Mouse (Mus musculus): Measurements from ENCODE around the gene Hecw2. TPM values are rescaled to one million over a fixed set of nuclear protein-coding genes. Genes with fewer than 3 reads are reported as not detected.

The Hecw2 gene
- total RNA-seq, 2 experiments from 2014 or later: 19.1 to 27.3 TPM

DNA sequence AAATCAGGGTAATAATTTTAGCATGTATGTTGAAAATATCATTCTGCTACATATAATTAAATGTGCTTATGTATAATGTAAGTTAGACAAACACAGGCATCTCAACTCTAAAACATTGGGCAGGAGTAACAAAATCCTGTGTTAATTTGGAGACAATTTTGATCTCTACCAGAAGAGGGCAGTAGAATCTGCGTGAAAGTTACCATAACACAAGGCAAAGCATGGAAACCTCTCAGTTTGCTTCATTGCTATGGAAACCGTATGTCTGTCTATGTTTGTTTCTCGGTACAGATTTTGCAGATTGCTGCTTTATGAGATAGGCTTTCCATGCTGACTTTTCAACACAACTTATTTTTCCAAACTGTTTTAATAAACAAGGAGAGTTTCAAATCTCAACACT, 285.9 kb downstream of the Hecw2 start:
- no peak for DNase-seq (ENCODE audit: extremely low spot score in 1 of 2, low spot score in 1 of 2)

DNA sequence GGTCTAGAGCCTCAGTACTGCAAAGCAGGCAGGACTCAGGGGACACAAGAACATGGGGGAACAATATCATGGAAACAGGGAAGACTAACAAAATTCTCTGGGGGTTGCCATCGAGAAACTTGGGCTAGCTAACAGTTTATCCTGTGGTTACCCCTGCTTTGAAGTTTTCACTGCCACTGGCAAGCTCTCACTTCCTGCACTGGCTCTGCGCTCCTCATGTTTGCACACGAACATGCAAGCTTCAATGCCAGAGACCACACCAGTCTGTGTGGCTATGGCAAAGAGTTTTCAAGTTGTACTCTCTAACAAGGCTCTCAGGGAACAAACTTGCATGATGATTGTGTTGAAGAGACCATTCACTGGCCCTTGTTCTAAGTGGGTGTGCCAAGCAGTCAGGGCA, 288.8 kb downstream of the Hecw2 start:
- no peak for DNase-seq (ENCODE audit: extremely low spot score in 1 of 2, low spot score in 1 of 2)

DNA sequence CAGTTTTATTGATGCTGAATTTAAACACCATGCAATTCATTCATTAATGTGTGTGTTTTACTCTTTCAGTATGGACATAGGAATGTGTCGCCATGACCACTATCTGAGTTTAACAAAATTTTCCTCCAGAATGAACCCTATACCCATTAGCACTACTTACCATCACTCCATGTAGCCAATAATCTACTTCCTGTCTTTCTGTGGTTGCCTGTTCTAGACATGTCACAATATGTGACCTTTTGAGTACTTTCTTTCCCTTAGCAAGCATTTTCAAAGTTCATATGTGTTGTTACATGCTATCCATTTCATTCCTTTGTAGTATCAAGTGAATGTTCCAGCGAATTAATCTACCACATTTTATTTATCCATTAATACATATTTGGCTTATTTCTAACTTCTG, 294.6 kb downstream of the Hecw2 start:
- DNase-seq (ENCODE audit: extremely low spot score in 1 of 2, low spot score in 1 of 2): no peak

DNA sequence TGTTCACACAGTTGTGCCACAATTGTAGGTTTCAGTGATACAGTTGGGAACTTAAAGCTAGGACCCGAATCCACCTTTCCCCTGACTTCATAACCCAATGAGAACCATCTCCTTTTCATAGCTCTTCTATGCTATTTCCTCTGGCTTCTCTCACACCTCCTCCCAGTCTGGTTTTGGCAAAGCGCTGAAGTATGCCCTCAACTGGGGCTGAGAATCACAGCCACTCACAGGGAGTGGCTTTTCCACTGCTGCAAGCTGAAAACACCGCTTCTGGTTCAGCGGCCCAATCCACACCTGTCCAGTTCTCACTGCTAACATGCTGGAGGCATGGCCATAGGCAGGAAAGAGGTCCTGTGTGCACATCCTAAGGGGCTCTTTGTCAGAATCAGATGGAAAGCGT, 300.7 kb downstream of the Hecw2 start:
- no peak for DNase-seq (ENCODE audit: extremely low spot score in 1 of 2, low spot score in 1 of 2)

DNA sequence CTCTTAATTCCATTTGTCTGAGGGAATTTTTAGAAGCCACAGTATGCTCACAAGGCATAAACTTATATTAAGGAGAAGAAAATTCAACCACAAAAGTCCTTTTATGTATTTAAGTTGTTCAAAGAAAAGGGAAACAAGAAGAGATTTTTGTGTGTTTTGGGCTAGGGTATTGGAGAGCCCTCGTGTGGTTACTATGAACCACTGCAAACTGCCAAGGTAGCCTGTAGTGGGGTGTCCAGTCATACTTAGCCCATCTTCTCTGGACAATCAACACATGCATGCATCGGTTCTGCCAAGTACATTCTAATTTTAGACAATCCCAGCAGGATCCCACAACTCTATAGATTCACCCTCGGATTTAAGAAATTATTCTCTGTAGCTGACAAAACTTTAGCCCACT, 304.6 kb downstream of the Hecw2 start:
- DNase-seq (ENCODE audit: extremely low spot score in 1 of 2, low spot score in 1 of 2): no peak

DNA sequence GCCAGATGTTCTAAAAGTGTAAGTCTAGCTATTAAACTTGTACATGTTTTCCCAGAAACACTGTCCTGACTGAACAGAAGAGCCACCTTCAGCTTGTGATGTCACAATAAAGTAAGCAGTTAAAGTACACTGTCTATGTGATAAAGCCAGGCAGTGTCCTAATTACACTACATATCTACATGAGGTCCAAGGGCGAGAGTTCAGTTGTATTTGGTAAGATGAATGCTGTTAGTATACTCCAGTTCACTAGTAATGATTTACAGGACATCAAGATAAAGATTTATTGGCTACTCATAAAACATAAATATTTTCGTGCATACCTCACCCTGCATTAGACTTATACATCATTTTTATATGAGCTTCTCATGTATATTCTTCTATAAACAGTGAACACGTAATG, 305.2 kb downstream of the Hecw2 start:
- no peak for DNase-seq (ENCODE audit: extremely low spot score in 1 of 2, low spot score in 1 of 2)

DNA sequence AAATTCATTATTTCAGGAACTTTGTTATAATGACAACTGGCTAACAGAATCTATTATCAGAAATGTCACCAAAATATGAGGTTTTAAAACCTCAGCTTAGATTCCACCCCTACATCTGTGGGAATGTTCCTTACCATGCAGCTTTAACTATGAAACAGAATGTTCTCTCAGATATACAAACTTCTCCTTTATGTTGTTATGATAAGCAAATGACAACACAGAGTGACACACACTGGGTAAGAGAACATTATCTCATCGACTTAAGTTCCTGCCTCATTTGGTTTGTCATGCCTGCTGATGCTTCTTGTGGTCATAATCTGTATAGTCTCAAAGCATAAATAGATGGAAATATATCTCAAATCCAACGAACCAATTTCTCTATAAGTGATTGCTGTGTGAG, 312.5 kb downstream of the Hecw2 start:
- DNase-seq (ENCODE audit: extremely low spot score in 1 of 2, low spot score in 1 of 2): no peak

DNA sequence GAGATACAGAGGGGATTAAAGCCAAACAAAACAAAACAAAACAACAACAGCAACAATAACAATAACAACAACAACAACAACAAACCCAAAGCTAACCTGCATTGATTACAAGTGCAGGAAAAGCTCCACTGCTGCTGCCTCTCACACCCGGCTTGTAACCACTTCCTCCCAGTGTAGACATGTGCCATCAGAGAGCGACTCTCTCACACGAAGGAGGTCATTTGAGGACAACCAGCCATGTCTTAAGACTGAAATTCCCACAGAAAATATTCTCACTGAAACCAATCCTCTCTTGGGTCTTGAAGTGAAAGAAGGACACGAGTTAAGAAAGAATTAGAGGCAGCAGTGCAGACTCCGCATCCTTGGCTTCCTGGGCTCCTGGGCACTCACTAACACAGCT, 319.0 kb downstream of the Hecw2 start:
- DNase-seq (ENCODE audit: extremely low spot score in 1 of 2, low spot score in 1 of 2): no peak

DNA sequence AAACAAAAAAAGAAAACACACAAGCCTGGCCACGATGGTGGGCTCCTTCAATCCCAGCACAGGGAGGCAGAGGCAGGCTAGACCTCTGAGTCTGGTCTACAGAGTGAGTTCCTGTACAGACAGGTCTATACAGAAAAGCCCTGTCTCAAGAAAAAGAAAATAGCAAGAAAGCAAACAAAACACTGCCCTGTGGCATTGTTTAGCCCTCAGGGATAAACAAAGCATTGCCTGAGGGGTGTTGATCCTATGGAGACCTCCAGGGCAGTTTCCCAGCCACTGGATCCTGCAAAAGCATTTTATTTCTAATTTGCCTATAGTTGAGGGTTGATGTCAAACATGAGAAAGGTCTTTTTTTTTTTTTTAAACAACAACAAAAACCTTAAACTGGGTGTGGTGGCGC, 327.7 kb downstream of the Hecw2 start:
- no peak for DNase-seq (ENCODE audit: extremely low spot score in 1 of 2, low spot score in 1 of 2)

DNA sequence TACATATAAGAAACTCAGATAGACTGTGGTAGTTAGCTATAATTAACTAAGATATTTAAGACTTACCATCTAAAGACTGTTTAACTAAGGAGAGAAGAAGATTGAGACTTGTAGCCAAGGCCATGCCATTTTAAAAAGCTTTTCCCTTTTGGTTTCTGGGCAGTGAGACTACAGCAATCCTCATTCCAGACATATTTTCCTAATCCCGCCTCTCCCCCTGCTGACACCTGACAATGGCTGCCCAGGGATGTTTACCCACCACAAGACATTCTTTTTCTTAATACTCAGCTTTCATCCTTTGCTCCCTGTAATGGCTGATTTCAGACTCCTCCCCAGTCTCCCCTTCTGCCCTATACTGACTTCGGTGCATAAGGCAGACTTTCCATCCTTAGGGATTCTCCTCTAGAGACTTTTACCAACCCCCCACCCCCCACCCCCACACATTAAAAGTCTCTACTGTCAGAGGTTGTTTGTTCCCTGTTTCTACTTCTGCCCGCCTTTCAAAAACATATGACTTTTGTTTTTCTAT, 328.5 kb downstream of the Hecw2 start:
- no peak for DNase-seq (ENCODE audit: extremely low spot score in 1 of 2, low spot score in 1 of 2)

DNA sequence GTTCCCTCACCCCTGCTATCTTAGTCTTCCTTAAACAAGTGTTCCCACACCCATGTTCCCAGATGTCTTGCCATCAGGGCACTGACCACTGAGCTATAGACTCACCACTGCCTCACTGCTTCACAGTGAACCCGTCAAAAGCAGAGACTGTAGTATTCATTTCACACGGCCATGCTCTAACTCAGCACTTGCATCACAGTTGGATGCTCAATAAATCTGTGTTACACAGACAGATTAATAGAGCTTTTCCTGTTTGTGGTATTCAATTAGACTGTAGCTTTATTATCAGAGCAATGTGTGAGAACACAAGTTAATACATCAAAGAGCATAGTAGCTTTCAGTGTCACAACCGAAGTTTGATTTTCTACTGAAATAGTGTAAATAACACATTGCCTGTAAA, 330.9 kb downstream of the Hecw2 start:
- DNase-seq (ENCODE audit: extremely low spot score in 1 of 2, low spot score in 1 of 2): no peak

DNA sequence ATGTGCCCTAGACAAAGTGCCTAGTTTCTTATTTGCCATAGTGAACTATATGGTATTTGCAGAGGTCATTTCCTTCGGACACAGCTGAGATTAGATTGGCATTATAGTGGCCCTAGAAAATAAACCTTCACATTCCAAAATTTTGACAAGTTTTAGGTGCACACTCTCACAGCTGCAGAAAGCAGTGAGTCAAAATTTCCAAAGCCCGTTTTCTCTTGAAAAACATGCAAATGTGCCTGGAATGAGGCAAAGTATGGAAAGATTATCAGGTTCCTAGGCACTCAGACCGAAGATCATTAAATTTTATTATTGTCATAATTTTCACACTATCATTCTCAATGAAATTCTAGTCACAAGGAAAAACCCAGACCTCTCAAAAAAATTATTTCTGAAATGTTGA, 334.4 kb downstream of the Hecw2 start:
- DNase-seq (ENCODE audit: extremely low spot score in 1 of 2, low spot score in 1 of 2): no peak

DNA sequence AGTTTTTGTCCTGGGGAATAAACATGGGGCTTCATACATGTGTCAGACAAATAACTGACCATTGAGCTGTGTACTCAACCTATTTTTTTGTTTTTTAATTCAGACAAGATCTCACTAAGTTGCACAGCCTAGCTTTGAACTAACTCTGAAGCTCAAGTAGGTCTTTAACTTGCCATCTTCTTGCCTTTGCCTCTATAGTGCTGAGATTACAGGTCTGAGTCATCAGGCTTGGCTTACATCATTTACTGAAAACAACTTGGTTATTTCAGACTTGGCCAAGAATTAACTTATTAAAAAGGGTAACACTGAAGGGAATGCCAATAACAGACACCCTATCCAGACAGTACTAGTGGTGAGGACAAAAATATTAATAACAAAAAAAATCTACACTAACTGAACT, 335.8 kb downstream of the Hecw2 start:
- DNase-seq (ENCODE audit: extremely low spot score in 1 of 2, low spot score in 1 of 2): no peak

DNA sequence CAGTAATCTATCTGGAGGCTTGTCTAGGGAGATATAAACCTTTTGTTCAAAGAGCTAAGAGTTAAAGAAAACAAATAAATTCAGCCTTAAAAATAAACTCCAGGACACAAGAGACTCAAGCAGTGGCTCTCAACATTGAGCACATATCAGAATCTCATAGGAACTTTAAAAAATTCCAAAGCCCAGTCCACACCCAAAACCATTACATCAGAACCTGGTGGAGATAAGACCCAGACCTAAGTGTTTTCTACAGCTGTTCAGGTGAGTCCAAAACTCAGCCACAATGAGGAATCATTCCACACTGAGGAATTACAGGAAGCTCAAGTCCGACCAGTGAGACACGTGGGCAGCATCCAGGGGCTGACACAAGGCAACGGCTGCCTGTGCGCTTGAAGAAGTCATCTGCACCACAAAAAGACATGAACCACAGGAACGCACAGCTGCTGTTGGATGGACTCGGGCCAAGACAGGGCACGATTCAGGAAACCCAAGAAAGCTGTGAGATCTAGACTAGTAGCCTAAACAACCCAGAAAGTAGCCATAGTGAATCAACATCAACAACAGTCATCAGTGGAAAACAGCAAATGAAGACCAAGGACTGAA, 338.4 kb downstream of the Hecw2 start:
- DNase-seq (ENCODE audit: extremely low spot score in 1 of 2, low spot score in 1 of 2): no peak

DNA sequence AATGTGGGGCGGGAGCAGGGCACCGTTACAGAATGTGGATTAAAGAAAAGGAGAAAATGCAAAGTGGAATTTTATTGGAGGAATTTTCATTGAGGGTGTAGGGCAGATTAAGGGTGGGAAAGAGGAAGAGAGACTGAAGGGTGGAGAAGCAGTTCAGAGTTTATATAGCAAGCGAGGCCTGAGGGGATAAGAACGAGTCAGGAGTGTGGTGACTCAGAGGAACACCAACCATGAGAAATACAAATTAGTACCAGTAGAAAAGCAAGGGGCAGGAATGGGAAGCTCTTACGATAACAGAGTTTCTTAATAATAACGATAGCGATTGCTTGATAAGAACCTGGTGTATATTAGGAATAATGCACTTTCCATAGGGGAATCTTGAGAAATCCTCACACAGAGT, 339.2 kb downstream of the Hecw2 start:
- no peak for DNase-seq (ENCODE audit: extremely low spot score in 1 of 2, low spot score in 1 of 2)

DNA sequence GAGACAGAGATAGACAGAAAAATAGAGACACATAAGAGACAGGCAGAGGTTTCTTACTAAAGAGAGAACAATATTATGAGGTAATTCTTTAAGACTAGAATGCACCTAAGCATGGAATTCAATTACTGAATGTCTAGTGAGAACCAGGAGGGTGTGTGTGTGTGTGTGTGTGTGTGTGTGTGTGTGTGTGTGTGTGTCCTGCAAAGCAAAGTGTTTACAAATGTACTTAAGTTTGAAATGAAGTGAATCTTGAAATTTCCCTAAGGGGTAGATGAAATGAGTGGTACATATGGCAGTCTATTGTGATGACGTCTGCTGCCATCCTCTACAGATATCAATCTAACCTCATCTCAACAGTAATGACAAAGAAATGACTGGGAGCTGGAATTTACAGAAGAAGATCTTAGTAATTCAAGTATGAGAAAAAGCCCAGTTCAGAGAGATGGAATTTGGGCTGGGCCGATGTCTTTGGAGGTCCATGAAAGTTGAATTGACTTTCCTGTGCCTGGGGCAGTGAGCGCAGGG, 342.8 kb downstream of the Hecw2 start:
- DNase-seq (ENCODE audit: extremely low spot score in 1 of 2, low spot score in 1 of 2): no peak

DNA sequence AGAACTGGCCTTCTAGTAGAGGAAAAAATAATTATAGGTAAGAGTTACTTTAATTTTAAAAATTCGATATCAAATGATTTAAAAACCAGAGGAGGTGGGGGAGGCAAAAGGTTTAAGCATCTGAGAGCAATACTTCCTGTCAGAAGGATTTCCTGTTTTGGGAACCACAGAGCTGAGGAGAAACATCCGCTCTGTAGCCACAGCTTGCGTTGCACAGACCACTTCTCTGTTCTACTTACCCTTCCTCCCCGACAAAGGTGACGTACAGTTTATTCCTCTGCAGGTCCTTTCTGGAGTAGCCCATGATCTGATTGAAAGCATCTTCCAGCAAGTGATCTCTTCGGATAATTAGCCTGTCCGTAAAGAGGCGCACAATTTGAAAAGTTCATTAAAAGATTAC, 343.6 kb downstream of the Hecw2 start:
- no peak for DNase-seq (ENCODE audit: extremely low spot score in 1 of 2, low spot score in 1 of 2)

DNA sequence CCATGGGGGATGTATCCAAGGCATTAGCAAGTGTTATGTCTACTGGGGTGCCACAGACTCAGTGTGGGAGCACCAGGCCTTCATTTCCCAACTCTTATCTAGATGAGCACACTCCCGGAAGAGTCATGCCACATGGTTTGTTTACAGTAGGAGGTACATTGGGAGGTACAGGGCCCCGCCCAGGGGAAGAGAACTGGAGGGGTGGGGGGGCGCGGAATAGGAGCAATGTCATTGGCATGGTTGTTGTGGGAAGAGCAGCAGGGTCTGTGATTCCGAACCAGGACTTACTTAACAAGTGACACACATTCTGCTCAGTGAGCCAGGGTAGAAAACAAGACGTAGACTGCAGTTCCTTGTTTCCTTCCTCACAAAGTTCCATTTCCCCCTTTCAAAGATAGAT, 344.1 kb downstream of the Hecw2 start:
- DNase-seq (ENCODE audit: extremely low spot score in 1 of 2, low spot score in 1 of 2): no peak

DNA sequence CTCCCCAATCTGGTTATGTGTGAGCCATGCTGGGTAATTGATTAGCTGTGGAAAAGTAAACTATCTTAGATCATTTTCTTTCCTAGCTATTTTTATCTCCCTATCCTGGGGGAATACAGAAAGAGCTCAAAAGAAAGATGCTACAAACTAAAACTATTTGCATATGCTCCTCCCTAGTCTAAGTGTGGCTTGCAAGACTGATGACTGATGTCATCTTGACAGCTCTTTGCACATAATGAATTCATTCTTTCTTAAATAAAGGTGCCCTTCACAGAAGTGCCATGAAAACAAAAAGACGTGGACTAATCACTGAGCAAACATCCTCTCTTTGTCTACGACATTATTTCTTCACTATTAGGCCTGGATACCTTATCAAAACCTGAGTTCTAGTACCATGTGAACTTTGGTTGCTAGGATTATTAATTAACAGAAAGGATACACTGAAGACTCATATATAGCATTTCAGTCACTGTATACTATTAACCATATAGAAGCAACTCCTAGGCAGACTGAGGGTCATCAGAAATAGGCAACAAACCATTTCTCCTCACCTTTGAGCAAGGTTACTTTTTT, 348.2 kb downstream of the Hecw2 start:
- DNase-seq (ENCODE audit: extremely low spot score in 1 of 2, low spot score in 1 of 2): no peak

DNA sequence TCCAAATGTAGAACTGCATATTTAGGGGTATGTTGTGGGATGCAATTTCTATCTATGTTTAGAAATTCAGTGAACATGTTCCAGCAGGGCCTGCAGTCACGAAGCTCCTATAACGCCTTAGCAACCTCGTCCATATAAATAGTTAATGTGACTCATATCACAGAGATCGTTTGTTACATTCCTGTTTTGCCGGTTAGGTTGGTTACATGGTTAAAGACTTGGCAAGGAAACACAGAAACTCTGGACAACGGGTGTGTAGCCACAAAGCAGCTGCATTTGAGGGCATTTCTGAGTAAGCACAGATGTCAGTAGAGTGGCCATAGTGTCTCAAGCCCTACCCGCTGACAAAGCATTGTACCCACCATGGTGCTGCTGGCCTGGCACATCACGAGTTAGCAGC, 349.1 kb downstream of the Hecw2 start:
- no peak for DNase-seq (ENCODE audit: extremely low spot score in 1 of 2, low spot score in 1 of 2)

DNA sequence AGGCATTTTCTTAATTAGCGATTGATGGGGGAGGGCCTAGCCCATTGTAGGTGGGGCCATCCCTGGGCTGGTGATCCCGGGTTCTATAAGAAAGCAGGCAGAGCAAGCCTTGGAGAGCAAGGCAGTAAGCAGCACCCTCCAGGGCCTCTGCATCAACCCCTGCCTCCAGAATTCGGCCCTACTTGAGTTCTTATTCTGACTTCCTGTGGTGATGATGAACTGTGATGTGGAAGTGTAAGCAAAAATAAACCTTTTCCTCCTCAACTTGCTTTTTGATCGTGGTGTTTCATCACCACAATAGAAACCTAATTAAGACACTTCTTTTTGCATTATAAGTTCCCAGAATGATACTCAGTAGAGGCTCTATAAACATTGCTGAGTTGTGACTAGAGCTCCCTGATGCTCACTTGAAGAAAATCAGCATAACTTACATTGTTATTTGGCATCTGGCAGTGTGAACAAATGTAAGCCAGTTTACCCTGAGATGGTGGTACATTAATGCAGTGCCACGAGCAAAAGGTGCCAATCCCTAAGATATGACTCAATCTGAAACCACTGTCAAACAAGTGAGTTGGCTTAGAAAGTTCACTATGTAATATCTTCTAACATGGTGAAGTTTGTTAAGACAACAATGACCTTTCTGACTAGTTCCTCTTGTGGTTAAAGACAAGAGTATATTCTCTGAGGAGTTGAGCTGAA, 349.9 kb downstream of the Hecw2 start:
- no peak for DNase-seq (ENCODE audit: extremely low spot score in 1 of 2, low spot score in 1 of 2)

Data from layer of hippocampus, postnatal 25 days (tissue).